11 mouse cellular contexts compared by ENCODE assay signal in genomic region chr11:72952697-72953096, GRCm38 (mm10). TPM values are rescaled to one million over a fixed set of nuclear protein-coding genes. Genes with fewer than 3 reads are reported as not detected.
DNase-seq lines count a peak whose midpoint lies in the region; ATAC-seq and TF ChIP-seq lines count a peak whose summit lies in the region.
"Had no signal": no experiment of that assay in that cellular context is flagged by ENCODE, and none has a peak within 500 bp of the region (broad histone marks: within the 10 kb centered on the region; RNA-seq: fewer than 3 reads in every experiment).

No protein-coding gene starts in this region.

- no peak for DNase-seq in embryonic facial prominence, embryonic 10.5 days (ENCODE audit: low spot score)
- DNase-seq in kidney, postnatal 10 days: no peak
- DNase-seq in spleen, adult 2 months (ENCODE audit: low read depth in 1 of 2, low spot score in 2 of 2): no peak
- DNase-seq in spleen, adult 18-20 months: no peak
- DNase-seq in right cerebral cortex, postnatal 10 days (ENCODE audit: low spot score in 2 of 2): no peak
- no peak for DNase-seq in urinary bladder, postnatal 14 days (ENCODE audit: low spot score)
- DNase-seq: cerebellum, postnatal 36 days had no signal

- no peak overlapping the region for H3K4me3 ChIP-seq in embryonic facial prominence, embryonic 13.5 days
- H3K4me3 ChIP-seq in embryonic facial prominence, embryonic 10.5 days: no peak overlapping the region
- H3K4me3 ChIP-seq in kidney, embryonic 16.5 days (ENCODE audit: low read length): no peak overlapping the region
- no peak overlapping the region for H3K4me3 ChIP-seq in spleen, adult 2 months (ENCODE audit: extremely low read depth, insufficient read depth, insufficient read length)
- H3K4me3 ChIP-seq: myocyte had no signal

- 0 out of 2 replicates have a peak, but pooled peaks cover 8% of the 10 kb centered on the region for H3K4me1 ChIP-seq in embryonic facial prominence, embryonic 13.5 days
- peaks cover 16% of the 10 kb centered on the region for H3K4me1 ChIP-seq in embryonic facial prominence, embryonic 10.5 days
- H3K4me1 ChIP-seq in kidney, embryonic 16.5 days (ENCODE audit: insufficient read depth, low read length): peaks cover 36% of the 10 kb centered on the region
- H3K4me1 ChIP-seq in spleen, adult 2 months (ENCODE audit: control insufficient read depth, insufficient read depth, insufficient read length): peaks cover 43% of the 10 kb centered on the region

- no peak overlapping the region for H3K27ac ChIP-seq in embryonic facial prominence, embryonic 13.5 days
- H3K27ac ChIP-seq in embryonic facial prominence, embryonic 10.5 days (replicated peaks): no peak overlapping the region
- peak overlapping the region; percentile 75 for H3K27ac ChIP-seq in kidney, embryonic 16.5 days (ENCODE audit: low read length)
- H3K27ac ChIP-seq in spleen, adult 2 months (ENCODE audit: insufficient read depth, low read length): peak overlapping the region; percentile 30

- 91% methylated on average over 6 of the region's 6 CpGs for WGBS in embryonic facial prominence, embryonic 13.5 days
- WGBS in embryonic facial prominence, embryonic 10.5 days: 92% methylated on average over 6 of the region's 6 CpGs
- 72% methylated on average over 6 of the region's 6 CpGs for WGBS in kidney, embryonic 16.5 days
- 72% methylated on average over 6 of the region's 6 CpGs for WGBS in spleen, adult 2 months

- peak overlapping the region; percentile 21; the same call in 1 of the 2 replicates for H3K9ac ChIP-seq in embryonic facial prominence, embryonic 13.5 days
- H3K9ac ChIP-seq in kidney, embryonic 16.5 days (replicated peaks; ENCODE audit: low read length): no peak overlapping the region

- no peak overlapping the region for H3K4me2 ChIP-seq in embryonic facial prominence, embryonic 13.5 days
- H3K4me2 ChIP-seq in kidney, embryonic 16.5 days (replicated peaks; ENCODE audit: low read depth, low read length): no peak overlapping the region

- H3K9me3 ChIP-seq in embryonic facial prominence, embryonic 13.5 days: no peaks in the 10 kb centered on the region
- no peaks in the 10 kb centered on the region for H3K9me3 ChIP-seq in embryonic facial prominence, embryonic 10.5 days
- H3K9me3 ChIP-seq in kidney, embryonic 16.5 days (ENCODE audit: low read length): no peaks in the 10 kb centered on the region
- H3K9me3 ChIP-seq: G1E had no signal

- TF ChIP-seq POLR2A in spleen, adult 2 months (IDR thresholded peaks at IDR 0.05; ENCODE audit: low read depth, low read length): no peak

- no peak for ATAC-seq in embryonic facial prominence, embryonic 13.5 days (ENCODE audit: insufficient number of reproducible peaks, insufficient read depth, low FRiP score, low TSS enrichment, low read depth)
- no peak for ATAC-seq in kidney, embryonic 16.5 days (ENCODE audit: low FRiP score, low TSS enrichment)

- TF ChIP-seq CTCF in spleen, adult 2 months (IDR thresholded peaks at IDR 0.05; ENCODE audit: extremely low read depth, insufficient read depth, insufficient read length, insufficient replicate concordance): no peak

- peaks cover 3% of the 10 kb centered on the region; the same call in 1 of the 2 replicates for H3K27me3 ChIP-seq in embryonic facial prominence, embryonic 13.5 days
- peaks cover 10% of the 10 kb centered on the region for H3K27me3 ChIP-seq in embryonic facial prominence, embryonic 10.5 days (replicated peaks; ENCODE audit: low read depth, poor library complexity, severe bottlenecking)
- no peaks in the 10 kb centered on the region for H3K27me3 ChIP-seq in kidney, embryonic 16.5 days (ENCODE audit: insufficient read depth, low read length)
- no peaks in the 10 kb centered on the region for H3K27me3 ChIP-seq in spleen, adult 2 months (ENCODE audit: control insufficient read depth, insufficient read depth, low read length)

- H3K36me3 ChIP-seq in embryonic facial prominence, embryonic 13.5 days: no peaks in the 10 kb centered on the region
- no peaks in the 10 kb centered on the region for H3K36me3 ChIP-seq in embryonic facial prominence, embryonic 10.5 days (replicated peaks)
- H3K36me3 ChIP-seq in kidney, embryonic 16.5 days (ENCODE audit: insufficient read depth, low read length): no peaks in the 10 kb centered on the region
- H3K36me3 ChIP-seq in spleen, adult 2 months (ENCODE audit: control insufficient read depth, insufficient read depth, low read length): no peaks in the 10 kb centered on the region
- H3K36me3 ChIP-seq: G1E had no signal

RNA-seq across cellular contexts. Expression of gene Atp2a3, which starts 8.3 kb away (rescaled TPM):
- 1.3 and 1.6 TPM in 2 replicates for polyA plus RNA-seq in embryonic facial prominence, embryonic 13.5 days (2015; fragmentation: Nextera tagmentation; extraction: Ambion mirVana)
- polyA plus RNA-seq in embryonic facial prominence, embryonic 10.5 days (2016; fragmentation: Nextera tagmentation; extraction: Ambion mirVana): 1.3 and 1.4 TPM in 2 replicates
- 5.4 and 5.9 TPM in 2 replicates for polyA plus RNA-seq in kidney, embryonic 16.5 days (2015; fragmentation: Nextera tagmentation; extraction: Ambion mirVana)
- 293 and 323 TPM in 2 replicates for polyA plus RNA-seq in spleen, adult 2 months (2012; rRNA removed)

RNA-seq across cellular contexts. Expression of gene P2rx1, which starts 46.2 kb away (rescaled TPM):
- 0.96 and 1.0 TPM in 2 replicates for polyA plus RNA-seq in embryonic facial prominence, embryonic 13.5 days (2015; fragmentation: Nextera tagmentation; extraction: Ambion mirVana)
- polyA plus RNA-seq in embryonic facial prominence, embryonic 10.5 days (2016; fragmentation: Nextera tagmentation; extraction: Ambion mirVana): 0.79 and 1.0 TPM in 2 replicates
- polyA plus RNA-seq in kidney, embryonic 16.5 days (2015; fragmentation: Nextera tagmentation; extraction: Ambion mirVana): 1.7 and 3.1 TPM in 2 replicates
- 14.3 and 16.3 TPM in 2 replicates for polyA plus RNA-seq in spleen, adult 2 months (2012; rRNA removed)

Comparison
In these comparisons a context has a peak if more than half of its experiments do, and no peak if none do; other contexts are left out.
1. H3K27ac ChIP-seq: peak in kidney, embryonic 16.5 days (single experiment) and spleen, adult 2 months (single experiment); none in embryonic facial prominence, embryonic 13.5 days (single experiment) and embryonic facial prominence, embryonic 10.5 days (single experiment).
2. RNA of gene Atp2a3, which starts 8.3 kb away (polyA plus RNA-seq): 293 to 323 TPM in spleen, adult 2 months; 5.4 to 5.9 TPM in kidney, embryonic 16.5 days, 1.3 to 1.4 TPM in embryonic facial prominence, embryonic 10.5 days and 1.3 to 1.6 TPM in embryonic facial prominence, embryonic 13.5 days; every median in the first group is over 10 times any median in the second.